Mouse (Mus musculus) thymus, adult 18-20 months (tissue): ENCODE results near the gene Mum1.
A peak's percentile ranks its signal among the peaks of the same experiment; 100 is the strongest.

Source experiments
- DNase-seq, 2 experiments: peaks; one replicate each; pipeline ENCODE4 v3.0.0; 2022; ENCODE audit warnings: mixed read lengths in 2 of 2

The Mum1 gene

DNA sequence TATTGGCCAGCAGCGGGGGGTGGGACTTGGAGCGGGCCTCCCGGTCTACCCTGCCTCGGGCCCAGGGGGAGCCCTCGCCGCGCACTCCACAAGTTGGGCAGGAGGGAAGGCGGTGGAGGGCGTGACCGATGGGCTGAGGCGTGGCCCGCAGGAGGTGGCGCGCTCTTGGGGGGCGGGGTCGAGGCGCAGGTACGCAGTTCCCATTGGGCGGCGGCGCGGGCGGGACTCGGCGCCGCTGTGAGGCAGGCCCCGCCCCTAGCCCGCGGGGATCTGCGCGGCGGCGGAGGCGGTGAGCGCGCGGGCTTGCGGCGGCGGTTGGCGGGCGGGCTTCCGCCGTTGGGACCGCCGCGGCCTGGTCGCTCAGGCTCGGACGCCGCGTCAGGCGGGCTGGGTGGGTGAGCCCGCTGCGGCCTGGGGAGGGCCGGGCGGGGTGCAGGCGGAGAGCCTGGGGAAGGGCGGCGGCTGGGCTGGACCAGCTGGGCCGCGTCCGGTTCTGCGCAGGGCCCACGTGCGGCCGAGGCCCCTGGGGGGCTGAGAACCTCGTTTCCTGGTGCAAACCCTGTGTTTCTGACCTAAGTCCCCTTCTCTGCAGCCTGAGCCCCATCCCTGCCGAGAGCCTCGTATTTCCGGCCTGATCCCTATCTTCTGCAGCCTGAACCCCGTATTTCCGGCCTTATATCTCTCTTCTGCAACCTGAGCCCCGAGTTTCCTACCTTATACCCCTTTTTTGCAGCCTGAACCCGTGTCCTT lies at the start of gene Mum1:
TSS of gene Mum1 (plus strand) at position 19 of the 750 bp plus-strand sequence.
- peak; percentile 98 for DNase-seq

GRCm38 (mm10) chr10:80177441-80178279 lies 48.6 kb upstream of the Mum1 start:
- DNase-seq = no peak

DNA sequence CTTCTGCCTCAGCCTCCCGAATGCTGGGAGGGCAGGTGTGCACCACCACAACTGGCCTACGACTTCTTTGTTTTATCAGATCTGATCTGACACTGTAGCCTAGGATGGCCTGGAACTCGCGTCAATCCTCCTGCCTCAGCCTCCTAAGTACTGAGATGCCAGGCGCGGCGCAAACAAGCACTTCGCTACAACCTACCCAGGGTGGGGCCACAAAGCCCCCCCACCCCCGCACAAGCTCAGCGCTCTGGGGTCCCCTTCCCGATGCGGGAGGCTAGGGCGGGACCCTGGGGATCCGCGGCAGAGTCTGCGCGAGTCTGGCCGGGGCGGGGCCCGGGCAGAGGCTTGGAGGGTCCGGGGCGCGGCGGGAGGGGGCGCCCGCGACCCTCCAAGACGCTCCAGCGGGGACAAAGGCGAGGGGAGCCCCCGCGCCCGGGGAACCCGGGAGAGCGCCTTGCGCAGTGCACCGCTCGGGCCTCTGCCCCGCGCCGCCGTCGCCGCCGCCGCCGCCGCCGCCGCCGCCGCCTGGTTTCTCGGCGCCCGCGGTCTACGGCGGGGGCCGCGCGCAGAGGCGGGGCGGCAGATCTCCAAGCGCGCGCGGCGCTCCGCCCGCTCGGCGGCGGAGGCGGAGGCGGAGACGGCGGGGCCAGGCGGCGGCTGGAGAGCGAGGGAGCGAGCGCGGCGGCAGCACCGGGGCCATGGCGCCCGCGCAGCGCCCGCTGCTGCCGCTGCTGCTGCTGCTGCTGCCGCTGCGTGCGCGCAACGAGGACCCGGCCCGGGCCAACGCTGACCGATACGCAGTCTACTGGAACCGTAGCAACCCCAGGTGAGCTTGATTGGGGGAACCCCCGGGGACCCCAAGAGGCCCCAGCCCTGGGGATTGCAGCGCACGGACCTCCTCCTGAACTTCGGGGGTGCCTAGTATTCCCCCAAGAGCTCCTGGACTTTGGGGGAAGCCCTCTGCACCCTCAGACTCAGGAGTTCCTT lies 46.9 kb upstream of the Mum1 start, which contains the start of gene Efna2:
TSS of gene Efna2 (plus strand) at position 415 of the 984 bp plus-strand sequence.
- DNase-seq = no peak

GRCm38 (mm10) chr10:80180288-80180687 lies 45.9 kb upstream of the Mum1 start:
- DNase-seq = no peak

DNA sequence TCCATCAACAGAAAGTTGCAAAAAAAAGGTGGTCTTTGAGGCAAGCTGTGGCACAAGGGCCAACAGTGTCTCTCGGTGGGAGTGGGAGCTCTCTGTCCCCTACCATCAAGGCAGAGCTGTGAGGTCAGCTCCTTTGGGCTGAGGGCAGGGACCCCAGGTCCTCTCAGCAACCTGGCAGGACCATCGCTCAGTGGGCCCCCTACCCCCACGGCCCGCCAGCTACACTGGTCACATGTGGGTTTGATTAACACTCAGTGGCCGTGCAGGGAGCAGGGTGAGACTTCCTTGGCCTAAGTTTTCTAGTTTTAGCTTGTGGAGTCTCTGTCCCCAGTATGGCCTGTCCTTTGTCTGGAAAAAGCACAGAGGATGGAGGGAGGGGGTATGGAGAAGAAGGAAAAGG lies 45.4 kb upstream of the Mum1 start:
- no peak for DNase-seq

DNA sequence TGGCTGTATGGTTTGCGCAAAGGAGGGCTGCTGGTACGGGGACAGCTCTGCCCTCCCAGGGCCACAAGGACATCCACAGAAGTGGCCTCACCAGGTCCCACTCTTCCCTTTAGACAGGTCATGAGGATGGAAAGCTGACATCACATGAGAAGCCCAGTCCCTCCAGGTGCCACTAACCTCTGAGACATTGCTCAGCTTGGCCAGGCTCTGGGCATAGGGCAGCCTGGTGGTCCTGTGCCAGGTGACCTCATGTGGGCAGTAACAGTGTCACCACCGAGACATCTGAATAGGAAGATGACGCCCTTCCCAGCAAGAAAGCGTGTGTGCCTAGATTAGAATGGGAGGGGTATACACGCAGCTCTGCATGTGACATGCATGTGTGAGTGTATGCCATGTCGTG lies 43.7 kb upstream of the Mum1 start:
- DNase-seq = no peak

DNA sequence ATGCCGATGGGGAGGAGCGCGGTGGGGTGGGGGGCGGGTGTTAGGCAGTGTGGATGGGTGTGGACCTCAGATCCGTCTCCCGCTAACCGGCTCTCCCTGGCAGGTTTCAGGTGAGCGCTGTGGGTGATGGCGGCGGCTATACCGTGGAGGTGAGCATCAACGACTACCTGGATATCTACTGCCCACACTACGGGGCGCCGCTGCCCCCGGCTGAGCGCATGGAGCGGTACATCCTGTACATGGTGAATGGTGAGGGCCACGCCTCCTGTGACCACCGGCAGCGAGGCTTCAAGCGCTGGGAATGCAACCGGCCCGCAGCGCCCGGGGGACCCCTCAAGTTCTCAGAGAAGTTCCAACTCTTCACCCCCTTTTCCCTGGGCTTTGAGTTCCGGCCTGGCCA lies 39.6 kb upstream of the Mum1 start:
- DNase-seq = no peak

GRCm38 (mm10) chr10:80187739-80188138 lies 38.5 kb upstream of the Mum1 start:
- DNase-seq = no peak

GRCm38 (mm10) chr10:80188453-80189024 lies 37.7 kb upstream of the Mum1 start:
- no peak for DNase-seq

GRCm38 (mm10) chr10:80189999-80190398 lies 36.2 kb upstream of the Mum1 start:
- no peak for DNase-seq

GRCm38 (mm10) chr10:80190491-80191051 lies 35.7 kb upstream of the Mum1 start:
- DNase-seq = no peak

DNA sequence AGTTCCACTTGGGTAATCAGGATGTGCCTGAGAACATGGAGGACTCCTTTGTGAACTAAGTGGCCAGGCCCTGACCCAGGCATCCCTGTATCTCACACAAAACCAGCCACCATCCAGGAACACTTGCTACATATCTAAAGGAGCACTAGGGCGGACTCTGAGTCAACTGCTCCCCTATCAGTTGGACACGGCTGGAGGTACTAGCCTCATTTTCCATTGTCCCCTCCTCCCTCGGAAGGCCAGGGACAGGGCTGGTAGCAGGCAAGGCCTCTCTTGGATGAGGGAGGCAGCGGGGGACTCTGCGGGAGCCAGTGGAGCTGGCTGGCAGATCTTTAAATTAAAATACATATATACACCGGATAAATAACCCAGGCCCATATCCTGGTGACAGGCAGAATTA lies 32.3 kb upstream of the Mum1 start:
- no peak for DNase-seq

DNA sequence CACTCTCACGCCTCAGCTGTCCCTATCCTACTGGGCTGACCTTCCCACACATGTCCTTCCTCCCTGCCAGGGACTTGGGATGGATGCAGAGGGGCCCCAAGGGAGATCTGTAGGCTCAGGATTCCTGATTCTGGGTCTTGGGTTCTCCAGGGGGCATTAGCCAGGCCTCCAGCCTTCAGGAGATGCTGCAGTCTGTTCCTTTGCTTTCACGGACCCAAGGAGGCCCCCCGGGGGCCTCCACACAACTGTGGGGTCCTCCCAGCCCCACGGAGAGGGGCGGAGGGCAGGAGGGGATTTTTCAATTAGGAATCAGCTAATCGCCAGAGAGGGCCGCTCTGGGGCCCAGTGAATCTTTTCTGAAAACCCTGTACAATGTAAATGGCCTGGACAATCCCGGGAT lies 31.8 kb upstream of the Mum1 start:
- DNase-seq = no peak

DNA sequence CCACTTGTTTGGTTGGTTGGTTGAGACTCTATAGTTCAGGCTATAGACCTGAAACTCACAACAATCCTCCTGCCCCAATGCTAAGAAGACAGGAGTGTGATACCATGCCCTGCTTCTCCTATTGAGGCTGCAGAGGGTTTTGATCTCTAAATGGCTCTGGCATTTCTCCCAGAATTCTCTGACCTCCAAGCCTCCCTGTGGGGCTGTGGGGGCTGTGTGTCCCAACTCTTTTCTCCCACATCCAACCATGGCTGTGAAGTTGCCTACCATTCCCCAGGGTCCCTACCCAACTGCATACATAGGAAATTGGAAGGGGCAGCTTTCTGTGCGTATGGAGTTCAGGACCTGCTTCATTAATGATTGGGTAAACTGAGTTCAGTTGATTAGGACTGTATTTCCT lies 30.1 kb upstream of the Mum1 start:
- DNase-seq = no peak

DNA sequence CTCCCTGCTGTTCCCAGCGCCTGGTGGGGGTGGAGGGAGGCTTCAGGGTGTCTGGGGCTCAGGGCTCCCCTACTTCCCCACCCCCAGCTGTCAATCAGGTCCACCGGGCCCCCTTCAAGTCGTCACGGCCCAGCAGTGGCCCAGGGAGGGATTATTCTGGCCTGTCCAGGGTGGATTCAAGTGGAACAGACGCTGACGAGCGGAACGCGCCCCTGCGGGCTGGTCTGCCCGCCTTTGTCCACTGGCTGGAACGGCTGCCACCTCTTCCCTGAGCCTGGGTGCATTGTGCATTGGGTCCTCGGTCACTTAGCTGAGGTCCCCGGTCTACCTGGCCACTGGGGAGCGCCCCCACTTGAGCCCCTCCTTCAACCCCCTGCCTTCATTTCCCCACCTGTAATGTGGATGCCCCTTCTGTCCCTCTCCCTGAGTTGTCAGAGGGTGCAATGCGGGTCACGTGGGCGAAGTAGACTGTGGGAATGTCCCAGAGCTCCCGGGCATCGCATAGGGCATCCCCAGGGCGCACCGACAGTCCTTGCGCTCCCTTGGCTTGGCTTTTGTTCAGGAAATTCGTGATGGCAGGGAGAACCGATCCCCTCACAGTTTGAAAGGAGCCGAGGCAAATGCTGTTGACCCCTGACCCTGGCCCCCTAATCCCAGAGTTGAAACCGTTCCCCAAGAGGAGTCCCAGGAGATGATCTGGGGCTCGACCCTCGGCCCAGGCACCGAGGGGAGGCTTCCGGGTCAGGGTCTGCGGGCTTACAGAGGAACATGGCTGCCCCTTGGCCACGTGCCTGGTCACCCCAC lies 29.3 kb upstream of the Mum1 start:
- DNase-seq = no peak

DNA sequence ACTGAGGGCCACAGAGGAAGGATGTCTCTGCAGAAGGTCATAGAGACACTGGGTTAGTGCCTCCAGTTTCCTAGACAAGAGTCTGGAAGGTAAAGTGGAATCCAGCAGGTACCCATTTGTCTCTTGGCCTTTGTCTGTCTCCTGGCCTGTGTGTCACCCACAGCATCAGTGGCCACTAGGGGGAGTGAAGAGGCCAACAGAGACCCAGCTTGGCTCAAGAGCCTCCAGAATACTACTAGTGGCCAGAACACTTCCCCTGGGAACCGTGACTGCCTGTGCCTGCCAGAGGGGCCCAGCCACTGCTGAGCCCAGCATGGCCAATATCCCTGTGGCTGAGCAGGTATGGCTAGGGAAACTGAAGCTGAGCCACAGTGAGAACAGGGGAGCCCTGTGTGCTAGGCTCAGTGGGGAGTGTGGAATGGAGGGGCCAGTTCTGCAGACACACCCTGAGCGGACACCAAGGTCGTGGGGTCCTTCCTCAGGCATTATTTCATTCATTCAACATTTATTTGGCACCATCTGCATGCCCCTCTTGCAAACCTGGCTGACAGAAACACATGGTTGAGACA lies 26.7 kb upstream of the Mum1 start:
- DNase-seq = peak; percentile 45 to 58

GRCm38 (mm10) chr10:80200485-80200884 lies 25.7 kb upstream of the Mum1 start:
- no peak for DNase-seq

DNA sequence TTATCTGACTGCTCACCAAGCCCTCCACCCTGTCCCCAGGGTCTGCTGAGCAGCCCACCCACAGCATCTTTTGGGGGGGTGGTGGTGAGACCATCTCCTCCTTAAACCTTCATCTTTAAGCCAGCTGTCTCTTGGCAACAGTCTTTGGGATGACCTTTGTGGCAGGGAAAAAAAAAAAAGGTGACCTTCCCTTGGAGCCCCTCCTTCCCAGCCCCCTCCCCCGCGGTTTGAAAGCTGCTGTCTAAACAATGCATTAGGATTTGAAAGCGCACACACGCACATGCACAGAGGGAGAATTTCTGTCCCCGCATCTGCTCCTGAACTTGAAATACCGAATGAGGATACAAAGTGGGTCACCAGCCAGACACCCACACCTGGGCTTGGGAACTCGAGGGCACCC lies 22.2 kb upstream of the Mum1 start:
- DNase-seq = no peak

DNA sequence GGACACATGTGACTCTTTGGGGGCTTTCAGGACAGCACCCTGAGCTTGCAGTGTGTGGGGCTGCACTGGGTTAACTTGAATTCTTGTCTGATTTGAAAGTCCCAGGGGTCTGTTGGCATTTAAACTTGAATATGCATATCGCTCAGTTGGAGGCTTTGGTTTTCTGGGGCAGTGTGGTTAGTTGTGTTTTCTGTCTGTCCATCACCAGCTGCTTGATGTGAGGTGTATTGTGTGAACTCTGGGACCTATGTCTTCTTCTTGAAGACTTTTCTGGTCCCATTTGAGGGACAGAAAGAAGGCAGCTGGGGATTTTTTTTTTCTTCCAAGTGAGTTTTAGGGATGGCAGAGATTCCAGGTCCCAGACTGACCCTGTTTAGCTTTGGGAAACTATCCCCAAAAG lies 19.0 kb upstream of the Mum1 start:
- DNase-seq = no peak

DNA sequence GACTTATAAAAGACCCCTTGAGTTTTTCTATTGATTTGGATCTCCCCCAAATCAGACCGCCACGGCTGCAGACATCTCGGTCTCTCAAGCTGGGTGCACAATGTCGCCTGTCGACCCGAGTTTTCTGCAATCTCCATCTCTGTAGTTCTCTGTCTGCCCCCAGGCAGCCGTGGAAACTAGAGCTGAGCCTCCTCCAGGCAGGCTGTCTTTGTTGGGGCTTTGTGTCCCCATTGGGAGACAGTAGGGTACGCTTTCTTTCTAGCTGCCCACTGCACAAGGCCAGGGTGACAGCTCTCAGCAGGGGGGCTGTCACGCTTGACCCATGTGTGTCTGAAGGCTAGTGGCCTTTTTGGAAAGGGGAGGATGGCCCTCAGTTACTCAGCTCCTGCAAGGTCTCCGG lies 18.6 kb upstream of the Mum1 start:
- no peak for DNase-seq

- DNase-seq = no peak
Measured at GRCm38 (mm10) chr10:80208248-80208647, 18.0 kb upstream of the Mum1 start.
